ENCODE assay signal across 7 mouse cellular contexts in genomic region chr12:9569971-9570370, GRCm38 (mm10). TPM values are rescaled to one million over a fixed set of nuclear protein-coding genes. Genes with fewer than 3 reads are reported as not detected.
DNase-seq lines count a peak whose midpoint lies in the region; TF ChIP-seq lines count a peak whose summit lies in the region.

TSS of gene Osr1 (plus strand) at chr12:9570116.

- WGBS in bone marrow, adult 2 months, result under 1% methylated on average over 15 of the region's 15 CpGs

- no peaks in the 10 kb centered on the region for H3K4me1 ChIP-seq in bone marrow, adult 2 months (ENCODE audit: control insufficient read depth, insufficient read depth, low read length)

- peak; percentile 15 for DNase-seq in MN1 (ENCODE audit: low spot score)
- peak; percentile 34 for DNase-seq in fibroblast of lung, adult 2 months (ENCODE audit: low read depth)
- peak; percentile 37 for DNase-seq in heart, postnatal 25 days (ENCODE audit: low spot score)
- DNase-seq in layer of hippocampus, postnatal 14 days (ENCODE audit: low spot score in 2 of 2), result peak; percentile 56 to 66
- peak; percentile 60 to 79 for DNase-seq in lung, postnatal 4 days
- peak; percentile 86 for DNase-seq in right cerebral cortex, postnatal 4 days

- H3K27ac ChIP-seq in bone marrow, adult 2 months (ENCODE audit: control insufficient read depth, insufficient read depth, low read depth, low read length, poor library complexity), result no peak within 1 kb of the TSS

- peak; percentile 13; the same call in 1 of the 2 replicates for TF ChIP-seq CTCF in bone marrow, adult 2 months (IDR thresholded peaks at IDR 0.05; ENCODE audit: control insufficient read depth, insufficient read depth, low read length)

- H3K4me3 ChIP-seq in bone marrow, adult 2 months (replicated peaks; ENCODE audit: control insufficient read depth, low read depth, low read length), result no peak within 1 kb of the TSS

- TF ChIP-seq POLR2A in bone marrow, adult 2 months (IDR thresholded peaks at IDR 0.05; ENCODE audit: borderline replicate concordance, control insufficient read depth, low read depth, low read length), result no peak

- intact Hi-C loops in heart, postnatal 25 days (cut with DNase I), result loop anchor here (2.0 to 10.0 kb wide), 6 partner anchors 315 to 1017 kb away; no protein-coding TSS in a partner anchor

RNA-seq across cellular contexts. Expression of gene Osr1, which starts in this region (rescaled TPM):
- not detected in 2 replicates for polyA plus RNA-seq in bone marrow, adult 2 months (2011; ENCODE audit: insufficient read depth, insufficient read length, low replicate concordance, missing spikeins)
- total RNA-seq in heart, postnatal 25 days (2021), result 1 to 10 TPM; 3.0 to 5.6 TPM
- 1 to 10 TPM; 8.2 to 9.2 TPM for total RNA-seq in layer of hippocampus, postnatal 14 days (2021)

Comparison
In these comparisons a context has a peak if more than half of its experiments do, and no peak if none do; other contexts are left out.
1. DNase-seq: peak in every context shown above with its lines; median percentile 86 in right cerebral cortex, postnatal 4 days; 70 in lung, postnatal 4 days; 61 in layer of hippocampus, postnatal 14 days; 37 in heart, postnatal 25 days; 34 in fibroblast of lung, adult 2 months; 15 in MN1.